Mouse (Mus musculus): ENCODE data around the gene Acadsb.
A peak's percentile ranks its signal among the peaks of the same experiment; 100 is the strongest.

The Acadsb gene

DNA sequence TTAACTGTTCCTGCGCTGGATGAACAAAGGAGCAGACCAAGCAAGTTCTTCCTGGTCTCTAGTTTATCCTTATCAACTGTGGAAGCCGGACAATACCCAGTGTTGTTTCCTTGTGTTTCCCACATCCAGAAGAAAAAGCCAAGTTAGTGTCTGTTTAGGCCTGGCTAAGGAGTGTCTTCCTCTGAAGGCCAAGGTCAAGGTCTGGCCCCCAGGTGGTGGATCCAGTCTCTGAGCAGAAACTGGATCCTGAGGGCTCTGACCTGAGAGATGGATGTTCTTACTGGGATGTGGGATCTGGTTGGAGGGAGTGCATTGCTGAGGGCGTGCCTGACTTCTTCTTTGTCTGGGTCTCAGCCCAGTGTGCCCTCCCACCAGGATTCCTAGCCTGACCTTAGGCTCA, 55.3 kb downstream of the Acadsb start:
- no peak for DNase-seq (ENCODE audit: low read depth)

DNA sequence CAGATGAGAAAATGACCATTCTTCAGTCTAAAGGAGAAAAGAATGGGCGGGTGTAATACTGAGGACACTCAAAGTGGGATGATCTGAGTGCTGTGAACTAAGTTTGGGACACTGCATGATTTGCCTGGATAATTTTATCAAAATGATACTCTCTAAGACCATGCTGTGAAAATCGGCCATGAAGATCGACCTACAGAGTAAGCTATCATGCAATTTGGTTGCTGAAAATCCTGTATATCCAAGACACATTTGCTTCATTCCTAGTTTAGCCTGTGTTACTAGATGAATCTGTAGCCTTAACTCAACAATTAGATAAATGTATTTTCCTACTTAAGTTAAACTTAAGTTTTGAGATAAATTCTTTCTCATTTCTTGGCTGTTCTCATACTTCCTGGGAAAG, 56.9 kb downstream of the Acadsb start:
- DNase-seq (ENCODE audit: low read depth), result no peak

DNA sequence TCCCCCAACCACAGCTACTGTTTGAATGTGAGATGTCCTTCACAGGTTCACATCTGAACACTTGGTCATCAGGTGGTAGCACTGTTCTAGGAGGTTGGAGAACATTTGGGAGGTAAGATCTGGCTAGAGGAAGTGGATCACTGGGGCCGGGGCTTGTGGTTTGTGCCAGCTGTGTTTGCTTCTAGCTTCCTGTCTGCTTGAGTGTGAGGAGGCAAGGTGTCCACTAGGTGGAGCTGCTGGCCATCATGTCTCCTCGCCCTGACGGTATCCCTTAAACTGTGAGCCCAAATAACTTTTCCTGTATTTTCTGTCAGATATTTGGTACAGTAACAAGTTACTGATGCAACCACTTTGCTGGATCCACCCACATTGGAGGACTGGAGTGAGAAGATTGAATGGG, 59.1 kb downstream of the Acadsb start:
- DNase-seq (ENCODE audit: low read depth), result peak; percentile 13

- no peak for DNase-seq (ENCODE audit: low read depth)
Measured at GRCm38 (mm10) chr7:131471551-131471950, 61.1 kb downstream of the Acadsb start.

DNA sequence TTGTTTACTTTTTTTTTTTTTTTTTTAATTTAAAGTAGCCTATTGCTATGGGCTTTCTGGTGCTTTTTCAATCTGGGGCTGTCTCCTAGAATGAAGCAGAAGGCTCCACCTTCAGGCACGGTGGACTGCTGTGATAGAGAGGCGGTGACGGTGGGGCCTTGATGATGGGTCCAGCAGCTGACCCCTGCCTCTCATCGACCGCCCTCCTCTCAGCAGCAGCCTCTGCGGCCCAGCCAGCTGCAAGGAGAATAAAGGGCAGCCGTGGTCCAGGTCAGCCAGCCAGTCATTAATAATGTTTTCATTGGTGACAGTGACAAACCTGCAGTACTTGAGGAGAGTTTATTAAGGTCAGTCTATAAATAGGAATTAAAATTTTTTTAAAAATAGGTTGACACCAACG, 66.7 kb downstream of the Acadsb start:
- DNase-seq (ENCODE audit: low read depth), result no peak

DNA sequence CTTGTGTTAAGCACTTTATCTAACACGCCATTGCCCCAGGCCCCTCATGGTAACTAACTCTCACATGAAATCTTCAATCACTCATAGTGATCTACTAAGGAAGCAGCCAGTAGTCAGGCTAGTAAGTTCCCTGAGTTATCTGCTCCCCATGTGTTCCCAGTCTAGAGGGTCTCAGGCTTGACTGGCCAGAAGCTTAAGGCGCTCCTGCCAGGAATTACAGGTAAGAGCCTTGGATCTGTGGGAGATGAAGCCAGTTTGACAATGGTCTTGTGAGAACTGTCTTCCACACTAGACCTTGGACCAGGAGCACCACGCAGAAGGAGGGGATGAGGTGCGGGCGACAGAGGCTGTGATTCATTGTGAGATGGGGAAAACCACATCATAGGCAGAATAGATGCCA, 68.0 kb downstream of the Acadsb start:
- no peak for DNase-seq (ENCODE audit: low read depth)

Measured in c-Kit-positive CD71-negative TER-119-negative erythroid progenitor cells, embryonic 14.5 days (primary cell).